Mouse (Mus musculus): ENCODE results near the gene Nkpd1. TPM values are rescaled to one million over a fixed set of nuclear protein-coding genes. Genes with fewer than 3 reads are reported as not detected.

Gene Nkpd1
- polyA plus RNA-seq, 1 experiment from 2014 or later: 0.12 TPM

Other genes starting within 250 kb of the Nkpd1 start
- gene Vasp, start 246.0 kb upstream of the Nkpd1 start, polyA plus RNA-seq (2014; fragmentation: Nextera tagmentation; extraction: Ambion mirVana): 62.3 and 65.6 TPM in 2 replicates
- 0.24 TPM in 1 of 2 replicates, not detected in the other for gene Ppm1n, start 237.8 kb upstream of the Nkpd1 start, polyA plus RNA-seq (2014; fragmentation: Nextera tagmentation; extraction: Ambion mirVana)
- 9.0 and 10.0 TPM in 2 replicates for gene Rtn2, start 235.2 kb upstream of the Nkpd1 start, polyA plus RNA-seq (2014; fragmentation: Nextera tagmentation; extraction: Ambion mirVana)
- 0.06 TPM in 1 of 2 replicates, not detected in the other for gene Fosb, start 207.8 kb upstream of the Nkpd1 start, polyA plus RNA-seq (2014; fragmentation: Nextera tagmentation; extraction: Ambion mirVana)
- 104 and 114 TPM in 2 replicates for gene Ercc1, start 173.1 kb upstream of the Nkpd1 start, polyA plus RNA-seq (2014; fragmentation: Nextera tagmentation; extraction: Ambion mirVana)
- 21.1 and 24.8 TPM in 2 replicates for gene Cd3eap, start 158.4 kb upstream of the Nkpd1 start, polyA plus RNA-seq (2014; fragmentation: Nextera tagmentation; extraction: Ambion mirVana)
- gene Ppp1r13l, start 158.1 kb upstream of the Nkpd1 start, polyA plus RNA-seq (2014; fragmentation: Nextera tagmentation; extraction: Ambion mirVana): 6.6 and 8.7 TPM in 2 replicates
- 11.8 and 13.5 TPM in 2 replicates for gene Ercc2, start 135.8 kb upstream of the Nkpd1 start, polyA plus RNA-seq (2014; fragmentation: Nextera tagmentation; extraction: Ambion mirVana)
- 2.7 and 3.5 TPM in 2 replicates for gene Klc3, start 113.7 kb upstream of the Nkpd1 start, polyA plus RNA-seq (2014; fragmentation: Nextera tagmentation; extraction: Ambion mirVana)
- gene Ckm, start 113.1 kb upstream of the Nkpd1 start, polyA plus RNA-seq (2014; fragmentation: Nextera tagmentation; extraction: Ambion mirVana): 3.8 and 5.2 TPM in 2 replicates
- 10.0 and 10.8 TPM in 2 replicates for gene Mark4, start 59.0 kb upstream of the Nkpd1 start, polyA plus RNA-seq (2014; fragmentation: Nextera tagmentation; extraction: Ambion mirVana)
- gene Exoc3l2, start 54.5 kb upstream of the Nkpd1 start, polyA plus RNA-seq (2014; fragmentation: Nextera tagmentation; extraction: Ambion mirVana): 1.8 and 2.2 TPM in 2 replicates
- 2.3 and 2.7 TPM in 2 replicates for gene Bloc1s3, start 9.5 kb upstream of the Nkpd1 start, polyA plus RNA-seq (2014; fragmentation: Nextera tagmentation; extraction: Ambion mirVana)
- 73.3 and 82.3 TPM in 2 replicates for gene Trappc6a, start 9.4 kb upstream of the Nkpd1 start, polyA plus RNA-seq (2014; fragmentation: Nextera tagmentation; extraction: Ambion mirVana)
- gene Ppp1r37, start 45.2 kb downstream of the Nkpd1 start, polyA plus RNA-seq (2014; fragmentation: Nextera tagmentation; extraction: Ambion mirVana): 3.9 and 5.5 TPM in 2 replicates
- gene Zfp296, start 59.4 kb downstream of the Nkpd1 start, polyA plus RNA-seq (2014; fragmentation: Nextera tagmentation; extraction: Ambion mirVana): 0.21 and 0.52 TPM in 2 replicates
- 183 and 185 TPM in 2 replicates for gene Gemin7, start 59.8 kb downstream of the Nkpd1 start, polyA plus RNA-seq (2014; fragmentation: Nextera tagmentation; extraction: Ambion mirVana)
- gene Clasrp, start 86.6 kb downstream of the Nkpd1 start, polyA plus RNA-seq (2014; fragmentation: Nextera tagmentation; extraction: Ambion mirVana): 55.9 and 61.5 TPM in 2 replicates
- 4.7 and 5.3 TPM in 2 replicates for gene Relb, start 111.6 kb downstream of the Nkpd1 start, polyA plus RNA-seq (2014; fragmentation: Nextera tagmentation; extraction: Ambion mirVana)
- 91.6 and 97.3 TPM in 2 replicates for gene Clptm1, start 147.2 kb downstream of the Nkpd1 start, polyA plus RNA-seq (2014; fragmentation: Nextera tagmentation; extraction: Ambion mirVana)
- gene Apoc2, start 160.1 kb downstream of the Nkpd1 start, polyA plus RNA-seq (2014; fragmentation: Nextera tagmentation; extraction: Ambion mirVana): 0.44 and 0.77 TPM in 2 replicates
- gene Gm44805, start 163.6 kb downstream of the Nkpd1 start, polyA plus RNA-seq (2014; fragmentation: Nextera tagmentation; extraction: Ambion mirVana): not detected in 2 replicates
- not detected in 2 replicates for gene Apoc4, start 163.6 kb downstream of the Nkpd1 start, polyA plus RNA-seq (2014; fragmentation: Nextera tagmentation; extraction: Ambion mirVana)
- 4.5 and 5.0 TPM in 2 replicates for gene Apoc1, start 174.8 kb downstream of the Nkpd1 start, polyA plus RNA-seq (2014; fragmentation: Nextera tagmentation; extraction: Ambion mirVana)
- gene Apoe, start 181.3 kb downstream of the Nkpd1 start, polyA plus RNA-seq (2014; fragmentation: Nextera tagmentation; extraction: Ambion mirVana): 83.0 and 83.4 TPM in 2 replicates
- 154 and 163 TPM in 2 replicates for gene Tomm40, start 197.6 kb downstream of the Nkpd1 start, polyA plus RNA-seq (2014; fragmentation: Nextera tagmentation; extraction: Ambion mirVana)
- gene Nectin2, start 232.6 kb downstream of the Nkpd1 start, polyA plus RNA-seq (2014; fragmentation: Nextera tagmentation; extraction: Ambion mirVana): 59.3 and 63.2 TPM in 2 replicates